Mouse (Mus musculus): ENCODE data around the gene Yipf7.

- TF ChIP-seq POLR2A (IDR thresholded peaks at IDR 0.05; ENCODE audit: insufficient read depth, low read depth, low read length) (no peak), CTCF (IDR thresholded peaks at IDR 0.05; ENCODE audit: insufficient read depth, low read depth, low read length) (no peak)
Observed at GRCm38 (mm10) chr5:69520661-69521278, 21.7 kb downstream of the Yipf7 start.
